Mouse (Mus musculus) heart, adult 2 months (tissue): ENCODE results near the gene Fmc1. TPM values are rescaled to one million over a fixed set of nuclear protein-coding genes. Genes with fewer than 3 reads are reported as not detected.

ENCODE experiments used
- DNase-seq, 2 experiments: peaks; one replicate each; pipeline ENCODE4 v3.0.0; 2021
- H3K27ac ChIP-seq: fragments of 200-600 bp; 2 replicates; pipeline ENCODE4 v1.8.1; 2022
- H3K27me3 ChIP-seq: fragments of 200-500 bp; 2 replicates; pipeline ENCODE4 v1.6.1; 2012; ENCODE audit warnings: mild to moderate bottlenecking, low read length, inconsistent platforms, mixed read lengths; ENCODE audit not compliant: control insufficient read depth, insufficient read depth
- H3K36me3 ChIP-seq: fragments of 200-500 bp; 2 replicates; pipeline ENCODE4 v1.6.1; 2012; ENCODE audit warnings: low read length, inconsistent platforms; ENCODE audit not compliant: control insufficient read depth, insufficient read depth
- H3K4me1 ChIP-seq: fragments of 200-500 bp; 2 replicates; pipeline ENCODE4 v1.6.1; 2011; ENCODE audit warnings: low read length; ENCODE audit not compliant: control insufficient read depth, insufficient read depth
- H3K4me3 ChIP-seq: fragments of 200-600 bp; 2 replicates; pipeline ENCODE4 v1.8.1; 2022
- H3K79me2 ChIP-seq: fragments of 200-500 bp; replicated peaks from 2 replicates; pipeline ENCODE4 v1.6.1; 2012; ENCODE audit warnings: mild to moderate bottlenecking, inconsistent platforms, low read length, moderate library complexity, mixed read lengths; ENCODE audit not compliant: control insufficient read depth, insufficient read depth
- H3K9ac ChIP-seq: fragments of 200-500 bp; 2 replicates; pipeline ENCODE4 v1.6.1; 2012; ENCODE audit warnings: low read depth, mild to moderate bottlenecking, control low read depth, inconsistent platforms, low read length, mixed read lengths
- CTCF ChIP-seq: fragments of 200-600 bp; IDR thresholded peaks from 2 replicates; pipeline ENCODE4 v1.8.1; 2022; ENCODE audit warnings: antibody characterized with exemption, mild to moderate bottlenecking, moderate library complexity
- EP300 ChIP-seq: fragments of 200-500 bp; IDR thresholded peaks from 2 replicates; pipeline ENCODE4 v1.6.1; 2011; ENCODE audit warnings: low read depth, low read length, control low read depth; ENCODE audit not compliant: insufficient read depth
- POLR2A ChIP-seq: fragments of 200-500 bp; IDR thresholded peaks from 2 replicates; pipeline ENCODE4 v1.6.1; 2011; ENCODE audit warnings: mild to moderate bottlenecking, low read depth, low read length, control low read depth; ENCODE audit not compliant: insufficient read depth
- WGBS: fragments of 180-500 bp; shearing (Covaris S2); methylation state at CpG from one replicate; pipeline ENCODE4 v1.1.7; 2018; 5-methylcytosine and 5-hydroxymethylcytosine counted together
- intact Hi-C: fragments of 180-260 bp; cut with DNase I; formaldehyde crosslinking; loops from one replicate; pipeline ENCODE4 v1.15.1; 2025
- polyA plus RNA-seq: library from polyadenylated mRNA; depleted of rRNA; stranded (reverse); fragments of >200 nt; gene quantifications from 2 replicates; pipeline ENCODE4 v1.2.3, GENCODE M21; 2012
- total RNA-seq, 2 experiments: library from RNA; stranded (reverse); gene quantifications; 2 replicates each; pipeline ENCODE4 v1.2.3; 2021

Gene Fmc1
- total and polyA plus RNA-seq, 3 experiments, result 221 to 493 (median 266) TPM

GRCm38 (mm10) chr6:38523851-38524250 lies 9.5 kb upstream of the Fmc1 start:
- H3K27ac ChIP-seq, result no peak overlapping the region
- TF ChIP-seq EP300, result no peak
- TF ChIP-seq POLR2A, result no peak
- no peak for TF ChIP-seq CTCF
- intact Hi-C loops, result loop anchor here (10.0 kb wide), 1 partner anchor 59 kb away; no protein-coding TSS in a partner anchor
- no peaks in the 10 kb centered on the region for H3K79me2 ChIP-seq
- H3K27me3 ChIP-seq, result no peaks in the 10 kb centered on the region
- no peak for DNase-seq
- 26% methylated on average over 8 of the region's 8 CpGs for WGBS
- H3K9ac ChIP-seq, result no peak overlapping the region
- no peak overlapping the region for H3K4me3 ChIP-seq
- H3K36me3 ChIP-seq, result no peaks in the 10 kb centered on the region
- no peaks in the 10 kb centered on the region for H3K4me1 ChIP-seq

- DNase-seq, result peak in 1 of 2 experiments; percentile 19
- Histone ChIP-seq H3K27ac (no peak overlapping the region), H3K4me1 (peaks cover 2% of the 10 kb centered on the region; the same call in 1 of the 2 replicates), H3K79me2 (no peaks in the 10 kb centered on the region), H3K4me3 (no peak overlapping the region), H3K9ac (no peak overlapping the region), H3K36me3 (no peaks in the 10 kb centered on the region), H3K27me3 (no peaks in the 10 kb centered on the region)
- WGBS, result 47% methylated on average over 5 of the region's 5 CpGs
- intact Hi-C loops, result loop anchor here (1.0 to 10.0 kb wide), 3 partner anchors 39 to 343 kb away; partner anchors contain the start of genes Hipk2, Tbxas1 and Zc3hav1
- TF ChIP-seq CTCF (peak; percentile 84), EP300 (no peak), POLR2A (no peak)
These were observed 2.0 kb upstream of the Fmc1 start for GRCm38 (mm10) chr6:38531211-38531820.

DNA sequence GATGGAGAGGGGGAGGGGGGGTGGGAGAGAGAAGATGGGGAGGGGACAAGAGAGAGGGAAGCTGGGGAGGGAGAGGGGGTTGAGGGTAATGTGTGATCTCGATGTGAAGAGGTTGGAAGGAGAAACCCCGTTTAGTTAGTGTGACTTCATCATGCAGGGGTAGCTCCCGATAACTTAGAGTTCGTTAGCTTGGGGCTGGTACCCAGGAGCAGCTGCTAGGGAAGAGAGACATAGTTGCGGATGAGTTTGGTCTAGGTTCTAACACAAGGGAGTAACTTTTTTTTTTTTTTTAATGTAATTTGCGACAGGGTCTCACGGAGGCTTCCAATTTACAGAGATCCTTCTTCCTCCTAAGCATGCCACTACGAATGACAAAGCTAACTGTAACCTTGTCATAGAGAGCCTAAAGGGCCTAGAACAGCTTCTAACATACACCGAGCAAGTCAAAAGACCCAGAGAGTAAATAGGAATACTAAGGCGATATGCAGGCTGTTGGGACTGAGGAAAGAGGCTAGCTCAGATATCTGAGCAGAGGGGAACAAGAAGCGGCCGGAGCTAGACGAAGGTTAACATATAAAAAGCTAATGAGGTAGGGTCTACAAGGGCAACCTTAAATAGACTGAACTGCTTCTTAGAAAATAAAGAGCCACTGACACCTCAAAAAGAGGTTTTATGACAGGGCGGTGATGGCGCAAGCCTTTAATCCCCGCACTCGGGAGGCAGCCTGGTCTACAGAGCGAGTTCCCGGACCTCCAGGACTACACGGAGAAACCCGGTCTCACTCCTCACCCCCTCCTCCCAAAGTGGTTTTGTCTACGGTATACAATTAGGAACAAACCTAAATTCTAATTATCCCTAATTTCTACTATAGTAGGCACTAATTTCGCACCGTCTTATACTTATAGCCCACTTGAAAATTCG lies 542 bp upstream of the Fmc1 start:
- Histone ChIP-seq H3K79me2 (no peaks in the 10 kb centered on the region), H3K9ac (peak overlapping the region; percentile 81), H3K4me3 (peak overlapping the region; percentile 79), H3K27ac (peak overlapping the region; percentile 99), H3K27me3 (no peaks in the 10 kb centered on the region), H3K36me3 (no peaks in the 10 kb centered on the region), H3K4me1 (peaks cover 2% of the 10 kb centered on the region; the same call in 1 of the 2 replicates)
- DNase-seq, result peak in 1 of 2 experiments; percentile 71
- TF ChIP-seq EP300 (no peak), POLR2A (no peak), CTCF (no peak)
- WGBS, result 13% methylated on average over 25 of the region's 25 CpGs
- intact Hi-C loops, result loop anchor here (2.0 to 10.0 kb wide), 3 partner anchors 98 to 342 kb away; partner anchors contain the start of genes Hipk2, Tbxas1 and Zc3hav1

GRCm38 (mm10) chr6:38534640-38535365 lies 1.5 kb downstream of the Fmc1 start:
- DNase-seq, result peak; percentile 95 to 99
- TF ChIP-seq EP300 (peak; percentile 65; the same call in 1 of the 2 replicates), POLR2A (peak; percentile 71), CTCF (peak; percentile 85)
- Histone ChIP-seq H3K4me3 (peak overlapping the region; percentile 79), H3K9ac (peak overlapping the region; percentile 93), H3K79me2 (no peaks in the 10 kb centered on the region), H3K36me3 (no peaks in the 10 kb centered on the region), H3K27ac (peak overlapping the region; percentile 99), H3K27me3 (no peaks in the 10 kb centered on the region), H3K4me1 (peaks cover 2% of the 10 kb centered on the region; the same call in 1 of the 2 replicates)
- under 1% methylated on average over 53 of the region's 53 CpGs for WGBS
- intact Hi-C loops, result loop anchor here (1.0 to 10.0 kb wide), 3 partner anchors 15 to 340 kb away; partner anchors contain the start of genes Hipk2, Tbxas1 and Zc3hav1

- Histone ChIP-seq H3K9ac (peak overlapping the region; percentile 93), H3K79me2 (no peaks in the 10 kb centered on the region), H3K27ac (peak overlapping the region; percentile 99), H3K4me1 (peaks cover 2% of the 10 kb centered on the region; the same call in 1 of the 2 replicates), H3K4me3 (peak overlapping the region; percentile 79), H3K36me3 (no peaks in the 10 kb centered on the region), H3K27me3 (no peaks in the 10 kb centered on the region)
- WGBS, result under 1% methylated on average over 9 of the region's 9 CpGs
- intact Hi-C loops, result loop anchor here (10.0 kb wide), 2 partner anchors 181 to 339 kb away; partner anchors contain the start of genes Hipk2, Tbxas1 and Zc3hav1
- DNase-seq, result no peak
- TF ChIP-seq CTCF (no peak), POLR2A (no peak), EP300 (0 out of 2 replicates have a peak, but pooled peaks have one; percentile 44)
These were observed 2.0 kb downstream of the Fmc1 start for GRCm38 (mm10) chr6:38535366-38535690.
